Mouse (Mus musculus): ENCODE measurements at regions not wholly inside any gene's neighbourhood (a gene's known extent, or its start where the extent isn't known, plus 50 kb on each side); places are given as distances from the start of the nearest gene placed in this dataset.

DNA sequence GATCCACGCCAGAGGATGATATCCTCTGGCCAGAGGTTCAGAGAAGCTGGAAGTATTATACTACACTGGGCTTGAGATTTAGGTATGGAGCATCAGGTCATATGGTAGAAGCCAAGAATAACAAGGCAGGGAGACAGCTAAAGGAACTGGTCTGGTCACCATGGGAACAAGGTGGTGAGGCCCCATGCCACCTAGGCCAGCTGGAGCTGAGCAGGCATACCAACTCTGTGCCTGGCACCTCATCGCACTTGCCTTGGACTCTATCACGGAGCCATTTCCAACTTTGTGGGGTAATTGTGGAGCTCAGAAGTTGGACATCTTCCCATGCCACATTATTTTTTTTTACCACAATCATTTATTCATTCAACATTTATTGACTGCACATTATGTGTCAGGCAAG lies 55.9 kb upstream of the Polg start:
- no peak for ATAC-seq (replicated peaks in 1 of 2; ENCODE audit: insufficient read depth in 1 of 2, low FRiP score in 2 of 2, low TSS enrichment in 1 of 2, low read depth in 1 of 2, poor library complexity in 2 of 2, severe bottlenecking in 2 of 2)

GRCm38 (mm10) chr7:79521259-79521658 lies 55.1 kb upstream of the Polg start:
- no peak for ATAC-seq (replicated peaks in 1 of 2; ENCODE audit: insufficient read depth in 1 of 2, low FRiP score in 2 of 2, low TSS enrichment in 1 of 2, low read depth in 1 of 2, poor library complexity in 2 of 2, severe bottlenecking in 2 of 2)

DNA sequence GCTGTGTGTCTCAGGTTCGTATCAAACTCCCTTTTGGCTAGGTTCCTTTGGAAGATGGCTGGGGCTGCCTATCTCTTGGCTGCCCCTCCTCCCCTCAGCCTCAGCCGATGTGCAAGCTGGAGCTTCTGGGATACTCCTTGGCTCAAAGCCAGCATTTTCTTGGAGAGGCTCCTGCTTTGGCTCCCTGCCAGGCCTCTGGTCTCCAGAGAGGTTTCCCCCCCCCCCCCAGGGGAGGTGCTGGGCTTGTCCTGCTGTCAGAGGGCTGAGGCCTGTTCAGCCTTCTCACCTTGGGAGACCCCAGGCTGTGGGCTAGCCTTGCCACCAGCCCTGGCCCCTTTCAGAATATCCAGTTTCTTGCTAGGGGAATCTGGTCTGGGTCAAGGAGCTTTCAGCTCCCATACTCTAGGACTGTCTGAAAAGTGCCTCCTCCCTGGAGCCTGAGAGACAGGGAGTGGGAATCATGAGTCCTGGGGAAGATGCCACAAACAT lies 54.1 kb upstream of the Polg start:
- no peak for ATAC-seq (replicated peaks in 1 of 2; ENCODE audit: insufficient read depth in 1 of 2, low FRiP score in 2 of 2, low TSS enrichment in 1 of 2, low read depth in 1 of 2, poor library complexity in 2 of 2, severe bottlenecking in 2 of 2)

DNA sequence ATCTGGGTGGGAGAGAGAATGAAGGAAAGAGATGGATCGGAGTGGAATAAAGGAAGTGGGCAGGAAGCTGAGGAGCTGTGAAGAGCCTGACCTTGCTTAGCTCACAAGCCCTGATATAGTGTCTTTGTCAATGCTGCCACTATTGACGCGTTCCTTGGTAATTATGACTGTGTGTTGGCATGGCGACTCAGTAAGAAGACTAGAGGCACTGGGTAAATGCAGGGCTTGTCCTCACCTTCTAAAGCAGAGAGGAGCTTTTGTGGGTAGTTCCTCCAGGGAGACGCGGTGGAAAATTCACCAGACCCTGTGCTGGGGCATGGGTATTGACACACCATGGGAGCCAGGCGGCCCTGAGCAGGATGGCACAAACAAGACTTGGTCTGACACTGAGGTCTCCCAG lies 52.8 kb upstream of the Polg start:
- ATAC-seq (replicated peaks in 1 of 2; ENCODE audit: insufficient read depth in 1 of 2, low FRiP score in 2 of 2, low TSS enrichment in 1 of 2, low read depth in 1 of 2, poor library complexity in 2 of 2, severe bottlenecking in 2 of 2), result no peak

- no peak for ATAC-seq (replicated peaks in 1 of 2; ENCODE audit: insufficient read depth in 1 of 2, low FRiP score in 2 of 2, low TSS enrichment in 1 of 2, low read depth in 1 of 2, poor library complexity in 2 of 2, severe bottlenecking in 2 of 2)
Measured at GRCm38 (mm10) chr7:79517581-79518337, 51.6 kb upstream of the Polg start.

DNA sequence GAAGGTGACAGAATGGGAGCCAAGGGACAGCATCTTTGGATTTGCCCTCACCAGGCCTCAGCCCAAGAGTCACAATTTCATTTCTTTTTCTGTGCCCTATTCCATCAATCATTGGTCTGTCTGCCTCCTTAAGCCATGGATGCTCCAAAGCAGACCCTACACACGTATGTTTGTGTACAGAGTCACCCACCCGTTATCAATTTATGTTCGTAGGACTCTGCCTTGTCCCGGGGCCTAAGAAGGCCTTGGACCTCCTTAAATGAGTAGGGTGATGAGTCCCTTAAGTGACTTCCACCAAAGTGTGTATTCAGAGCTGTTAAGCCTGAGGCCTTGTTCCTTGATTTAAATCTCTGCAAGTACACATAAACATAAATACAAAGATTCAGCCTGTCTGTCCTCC lies 50.1 kb upstream of the Polg start:
- no peak for ATAC-seq (replicated peaks in 1 of 2; ENCODE audit: insufficient read depth in 1 of 2, low FRiP score in 2 of 2, low TSS enrichment in 1 of 2, low read depth in 1 of 2, poor library complexity in 2 of 2, severe bottlenecking in 2 of 2)

Data from hematopoietic stem cell, adult 5-6 weeks (primary cell).